Mouse (Mus musculus): Measurements from ENCODE around the gene Tm4sf20.
A peak's percentile ranks its signal among the peaks of the same experiment; 100 is the strongest.

Tm4sf20 gene

GRCm38 (mm10) chr1:82773208-82773607 lies 4.9 kb upstream of the Tm4sf20 start:
- DNase-seq = no peak

DNA sequence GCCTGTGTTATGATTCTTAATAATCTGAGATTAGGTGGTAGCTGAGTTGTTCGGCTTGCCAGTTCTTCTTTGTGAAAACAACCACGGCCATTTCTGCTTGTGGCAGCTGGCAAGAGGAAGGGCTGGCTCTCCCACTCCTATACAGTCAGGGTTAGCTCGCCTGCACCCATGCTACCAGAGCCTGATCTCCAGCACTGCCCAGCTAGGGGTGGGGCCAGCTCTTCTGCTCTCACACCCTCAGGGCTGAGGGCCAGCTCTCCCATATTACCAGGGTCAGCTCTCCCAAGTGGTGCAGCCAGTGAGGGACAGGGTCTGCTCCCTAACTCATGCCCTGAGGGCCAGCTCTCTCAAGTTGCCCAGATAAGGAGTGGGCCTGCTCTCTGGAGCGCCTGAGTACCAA lies 4.2 kb upstream of the Tm4sf20 start:
- DNase-seq = no peak

- DNase-seq = no peak
Observed at GRCm38 (mm10) chr1:82771022-82771586, 2.8 kb upstream of the Tm4sf20 start, which contains the start of gene Gm47791. Gm47791 (minus strand) TSS chr1:82771243.

GRCm38 (mm10) chr1:82766641-82767040 lies 1.6 kb downstream of the Tm4sf20 start:
- no peak for DNase-seq

- no peak for DNase-seq
Observed at GRCm38 (mm10) chr1:82766227-82766626, 2.0 kb downstream of the Tm4sf20 start.

GRCm38 (mm10) chr1:82762274-82762673 lies 6.0 kb downstream of the Tm4sf20 start:
- DNase-seq = no peak

- no peak for DNase-seq
Observed at GRCm38 (mm10) chr1:82761454-82762169, 6.6 kb downstream of the Tm4sf20 start.

DNA sequence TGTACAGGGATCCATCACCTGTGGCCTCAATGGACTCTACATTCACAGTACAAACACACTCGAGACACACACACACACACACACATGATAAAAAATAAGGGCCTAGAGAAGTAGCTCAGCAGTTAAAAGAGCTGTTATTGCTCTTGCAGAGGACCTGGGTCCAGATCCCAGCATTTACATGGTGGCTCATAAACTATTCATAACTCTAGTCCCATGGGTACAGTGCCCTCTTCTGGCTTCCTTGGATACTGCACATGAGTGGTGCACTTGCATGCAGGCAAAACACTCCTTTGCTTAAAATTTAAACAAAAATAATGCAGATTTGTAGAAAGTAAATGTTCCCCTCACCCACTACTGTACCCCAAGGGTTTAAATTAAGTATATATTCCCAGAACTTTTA lies 8.7 kb downstream of the Tm4sf20 start:
- no peak for DNase-seq

GRCm38 (mm10) chr1:82747714-82748452 lies 20.4 kb downstream of the Tm4sf20 start:
- DNase-seq = no peak

DNA sequence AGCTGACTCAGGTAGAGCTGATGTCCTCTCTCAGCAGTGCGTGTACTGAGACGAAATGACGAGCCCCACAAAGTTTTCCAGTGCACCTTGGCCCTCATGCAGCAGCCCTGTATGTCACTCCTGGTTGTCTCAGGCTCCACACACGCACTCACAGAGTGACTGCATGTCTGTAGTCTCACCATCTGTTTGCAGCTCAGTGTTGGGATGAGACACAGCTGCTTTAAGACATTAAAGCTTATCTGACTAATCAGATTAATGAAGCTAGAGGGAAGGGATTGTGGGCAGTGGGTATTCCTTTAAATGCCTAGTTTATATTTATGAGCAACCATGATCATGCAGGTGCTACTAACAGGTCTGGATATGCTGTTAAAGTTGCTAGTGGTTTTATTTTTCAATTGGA lies 21.9 kb downstream of the Tm4sf20 start:
- DNase-seq = no peak

GRCm38 (mm10) chr1:82743962-82744361 lies 24.3 kb downstream of the Tm4sf20 start:
- no peak for DNase-seq

GRCm38 (mm10) chr1:82741539-82741938 lies 26.7 kb downstream of the Tm4sf20 start:
- peak; percentile 19 for DNase-seq

DNA sequence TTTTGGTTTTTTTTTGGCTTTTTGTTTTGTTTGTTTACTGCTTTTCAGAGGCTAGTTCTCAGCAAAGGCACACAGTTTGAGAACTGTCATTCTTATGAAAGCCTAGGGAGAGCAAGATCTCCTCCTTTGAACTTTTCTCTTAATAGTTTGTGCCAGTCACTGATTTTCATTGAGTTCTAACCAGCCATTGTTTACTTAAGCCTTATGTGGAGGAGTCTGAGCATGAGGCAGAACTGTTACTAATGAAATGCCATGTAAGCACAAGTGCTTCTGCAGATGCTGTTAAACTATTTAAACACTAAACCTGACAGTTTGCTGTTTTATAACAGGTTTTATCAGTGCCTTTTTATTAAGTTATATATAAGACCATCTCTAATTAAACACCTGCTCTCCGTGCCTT lies 30.2 kb downstream of the Tm4sf20 start:
- DNase-seq = no peak

DNA sequence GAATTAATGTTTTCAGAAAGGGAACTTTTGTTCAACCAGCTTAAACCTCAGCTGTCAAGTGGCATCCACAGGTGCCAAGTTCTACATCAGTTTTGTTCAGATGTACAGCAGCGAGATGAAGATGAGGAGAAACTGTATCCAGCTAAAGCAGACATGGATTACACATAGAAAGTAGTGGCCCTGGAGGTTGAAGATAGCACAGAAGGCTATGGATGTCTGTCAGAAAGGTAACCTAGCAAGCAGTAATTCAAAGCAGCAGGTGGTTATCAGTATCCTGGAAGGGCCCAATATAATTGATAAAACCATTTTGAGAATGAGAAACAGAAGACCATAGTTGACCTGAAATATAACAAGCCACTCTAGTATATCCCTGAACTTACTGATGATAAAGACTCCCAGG lies 34.9 kb downstream of the Tm4sf20 start:
- DNase-seq = no peak

DNA sequence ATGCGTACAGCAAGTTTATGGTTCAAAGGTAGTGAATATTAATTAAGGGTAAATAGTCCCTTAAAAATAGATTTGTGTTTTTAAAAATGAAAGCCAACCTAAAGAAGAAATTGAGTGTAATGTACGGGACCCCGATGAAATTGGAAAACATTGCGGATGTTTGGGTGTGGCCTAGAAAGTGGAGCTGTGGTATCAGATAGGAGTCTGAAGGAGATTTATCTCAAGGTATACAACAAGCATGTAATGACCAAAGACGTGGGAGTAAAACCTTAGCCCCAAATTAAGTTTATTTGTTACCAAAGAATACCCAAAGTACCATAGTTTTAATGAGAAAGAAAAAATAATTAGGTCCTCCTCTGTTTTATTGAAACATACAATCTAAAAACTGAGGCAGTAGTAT lies 41.8 kb downstream of the Tm4sf20 start:
- DNase-seq = no peak

- DNase-seq = no peak
Observed at GRCm38 (mm10) chr1:82725875-82726185, 42.4 kb downstream of the Tm4sf20 start.

DNA sequence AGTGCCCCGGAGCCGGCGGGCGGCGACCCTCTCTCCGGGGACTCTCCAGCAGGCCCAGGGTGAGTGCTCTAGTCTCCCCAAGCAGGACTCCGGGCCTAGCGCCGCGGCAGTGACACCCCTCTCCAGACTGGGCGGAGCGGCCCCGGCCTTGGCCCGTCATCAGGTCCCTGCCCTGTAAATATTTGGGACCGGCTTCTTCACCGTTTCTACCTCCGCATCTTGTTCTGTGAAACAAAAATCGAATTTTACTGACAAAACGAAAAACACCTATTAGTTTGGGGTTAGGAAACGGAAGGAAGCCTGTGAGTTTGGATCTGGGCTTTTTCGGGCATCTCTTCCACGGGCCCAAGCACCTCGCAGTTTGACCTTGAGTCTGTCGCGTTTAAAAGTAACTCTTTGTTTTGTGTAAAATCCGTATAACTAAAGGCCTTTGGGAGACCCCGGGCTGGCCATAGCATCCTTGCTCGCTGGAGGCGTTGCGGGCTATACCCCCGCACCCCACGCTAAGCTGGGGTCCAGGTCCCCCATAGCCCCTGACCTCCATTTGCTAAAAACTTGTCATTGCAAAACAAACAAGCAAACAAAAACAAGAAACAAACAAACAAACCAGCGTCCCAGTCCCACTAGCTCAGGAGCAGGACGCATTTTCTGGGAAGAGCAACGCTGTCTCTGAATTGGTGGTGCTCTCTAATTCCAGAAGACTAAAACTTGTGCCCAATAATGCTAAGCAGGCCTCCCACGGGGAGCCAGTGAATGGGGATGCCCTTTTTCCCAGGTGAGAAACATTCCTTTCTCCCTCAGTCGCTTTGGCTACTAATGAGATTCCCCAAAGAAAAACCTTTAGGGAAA lies 43.0 kb downstream of the Tm4sf20 start:
- DNase-seq = no peak

DNA sequence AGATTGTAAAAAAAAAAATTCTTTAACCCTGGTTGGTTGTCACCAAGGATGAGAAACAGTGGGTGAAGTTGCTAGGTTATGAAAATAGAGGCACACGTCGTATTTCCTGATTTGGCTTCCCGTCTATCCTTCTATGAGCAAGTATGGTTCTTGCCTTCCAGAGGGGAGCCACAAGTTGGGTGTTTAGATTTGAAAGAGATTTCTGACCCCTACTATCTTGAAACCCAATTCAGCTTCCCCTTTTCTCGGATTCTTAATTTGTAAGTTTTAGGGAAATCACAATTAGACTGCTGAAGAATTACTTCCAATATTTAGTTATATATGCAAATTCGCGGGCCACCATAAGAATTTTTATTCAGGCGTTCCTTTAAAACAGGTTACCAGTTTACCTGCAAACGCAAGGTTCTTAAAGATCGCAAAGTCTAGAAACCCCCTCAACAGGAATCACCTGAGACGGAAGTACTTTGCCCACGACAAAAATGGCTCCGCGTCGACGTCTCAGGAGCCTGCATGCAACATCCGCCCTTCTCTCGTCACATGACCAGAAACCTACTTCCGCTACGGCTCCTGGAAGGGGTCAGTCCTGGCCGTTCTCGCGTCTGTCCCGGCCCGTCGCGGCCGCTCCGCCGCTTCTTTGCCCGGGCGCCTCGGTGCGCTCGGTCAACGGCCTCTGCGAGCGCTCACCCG lies 43.8 kb downstream of the Tm4sf20 start, which contains the start of gene Mff:
Gene Mff (plus strand): TSS at position 552 of the 687 bp plus-strand sequence.
- peak; percentile 97 for DNase-seq

DNA sequence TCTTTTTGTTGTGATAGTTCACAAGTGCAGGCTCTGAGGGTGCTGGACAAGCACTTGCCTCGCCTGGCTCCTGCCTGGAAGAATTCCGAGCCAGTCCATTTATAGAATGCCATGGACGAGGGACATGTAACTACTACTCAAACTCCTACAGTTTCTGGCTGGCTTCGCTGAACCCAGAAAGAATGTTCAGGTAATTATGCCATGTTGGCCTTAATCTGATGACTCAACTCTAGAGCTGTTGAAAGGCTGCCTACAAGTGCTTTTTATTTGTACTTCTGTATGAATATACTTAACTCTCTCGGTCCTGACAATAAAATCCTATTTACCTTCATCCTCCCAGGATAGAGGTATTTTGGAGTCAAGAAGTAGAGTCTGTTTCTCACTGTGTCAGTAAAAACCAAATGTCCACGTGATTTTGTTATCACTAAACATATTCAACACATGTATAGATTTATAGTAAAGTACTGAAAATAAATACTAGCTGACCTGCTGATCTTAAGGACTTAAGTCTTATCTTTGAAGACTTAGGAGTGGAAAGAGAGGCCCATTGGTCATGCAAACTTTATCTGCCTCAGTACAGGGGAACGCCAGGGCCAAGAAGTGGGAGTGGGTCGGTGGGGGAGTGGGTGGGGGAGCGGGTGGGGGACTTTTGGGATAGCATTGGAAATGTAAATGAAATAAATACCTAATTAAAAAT lies 50.3 kb downstream of the Tm4sf20 start:
- DNase-seq = peak; percentile 13
